Mouse (Mus musculus) limb, embryonic 11.5 days (tissue): ENCODE results near the gene Wnt11. TPM values are rescaled to one million over a fixed set of nuclear protein-coding genes. Genes with fewer than 3 reads are reported as not detected.

Experiments
- polyA plus RNA-seq: library from polyadenylated mRNA; unstranded; fragments of >200 nt; fragmentation: Nextera tagmentation; extraction: Ambion mirVana; gene quantifications from 2 replicates; pipeline ENCODE4 v1.2.1, GENCODE M21; 2014

Wnt11 gene
- polyA plus RNA-seq, 1 experiment from 2014 or later: 22.2 TPM

Other genes with a start within 250 kb of the Wnt11 start
- 64.3 and 72.9 TPM in 2 replicates for gene Emsy, start 178.3 kb upstream of the Wnt11 start, polyA plus RNA-seq
- 78.3 and 87.2 TPM in 2 replicates for gene Thap12, start 132.0 kb upstream of the Wnt11 start, polyA plus RNA-seq